Mouse (Mus musculus) hindbrain, embryonic 12.5 days (tissue): ENCODE data around the gene Derl3. TPM values are rescaled to one million over a fixed set of nuclear protein-coding genes. Genes with fewer than 3 reads are reported as not detected.

Experiments used
- ATAC-seq: fragments of 200-750 bp; cut with Nextera tagmentation; 2 replicates; pipeline ENCODE4 v1.8.0; 2017; ENCODE audit warnings: moderate TSS enrichment; ENCODE audit not compliant: low FRiP score
- H3K27ac ChIP-seq: fragments of 300-500 bp; sonication (generic); 2 replicates; pipeline ENCODE4 v1.5.1; 2016; ENCODE audit warnings: mild to moderate bottlenecking
- H3K27me3 ChIP-seq: fragments of 300-500 bp; sonication (generic); 2 replicates; pipeline ENCODE4 v1.6.1; 2016; ENCODE audit warnings: mild to moderate bottlenecking
- H3K36me3 ChIP-seq: fragments of 300-500 bp; sonication (generic); 2 replicates; pipeline ENCODE4 v1.6.1; 2016; ENCODE audit warnings: mild to moderate bottlenecking
- H3K4me1 ChIP-seq: fragments of 300-500 bp; sonication (generic); 2 replicates; pipeline ENCODE4 v1.6.1; 2016
- H3K4me2 ChIP-seq: fragments of 300-500 bp; sonication (generic); replicated peaks from 2 replicates; pipeline ENCODE4 v1.6.1; 2016; ENCODE audit warnings: mild to moderate bottlenecking
- H3K4me3 ChIP-seq: fragments of 300-500 bp; sonication (generic); 2 replicates; pipeline ENCODE4 v1.5.1; 2016; ENCODE audit warnings: mild to moderate bottlenecking
- H3K9ac ChIP-seq: fragments of 300-500 bp; sonication (generic); 2 replicates; pipeline ENCODE4 v1.6.1; 2016; ENCODE audit warnings: mild to moderate bottlenecking, moderate library complexity
- H3K9me3 ChIP-seq: fragments of 300-500 bp; sonication (generic); replicated peaks from 2 replicates; pipeline ENCODE4 v1.6.1; 2016; ENCODE audit warnings: mild to moderate bottlenecking
- WGBS: fragments of 180-500 bp; shearing (Covaris S2); methylation state at CpG from one replicate; pipeline ENCODE4 v1.1.7; 2016; 5-methylcytosine and 5-hydroxymethylcytosine counted together
- polyA plus RNA-seq: library from polyadenylated mRNA; unstranded; fragments of >200 nt; fragmentation: Nextera tagmentation; extraction: Ambion mirVana; gene quantifications from 2 replicates; pipeline ENCODE4 v1.2.1, GENCODE M21; 2016

The Derl3 gene
- polyA plus RNA-seq, 1 experiment from 2014 or later, result 2.9 TPM

DNA sequence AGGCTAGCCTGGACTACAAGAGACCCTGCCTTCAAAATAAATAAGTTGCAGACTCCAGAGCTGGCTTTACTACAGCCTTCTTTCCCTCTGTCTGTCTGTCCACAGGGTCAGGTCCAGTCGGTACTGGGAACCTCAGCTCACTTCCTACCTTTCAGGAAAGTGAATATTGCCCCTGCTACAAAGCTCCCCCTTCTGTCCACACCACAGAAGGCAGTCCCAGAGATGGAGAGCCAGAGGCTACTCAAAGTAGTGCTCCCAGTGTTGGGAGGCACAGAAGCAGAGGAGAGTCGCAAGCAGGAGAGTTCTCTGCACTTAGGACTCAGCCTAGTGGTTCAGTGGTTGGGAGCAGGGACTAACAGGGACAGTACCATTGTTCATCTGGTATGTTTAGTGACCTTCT, 31.1 kb downstream of the Derl3 start:
- Histone ChIP-seq H3K9me3 (no peaks in the 10 kb centered on the region), H3K4me2 (no peak overlapping the region), H3K9ac (no peak overlapping the region), H3K4me1 (peaks cover 26% of the 10 kb centered on the region), H3K27me3 (no peaks in the 10 kb centered on the region), H3K36me3 (peaks cover 16% of the 10 kb centered on the region; the same call in 1 of the 2 replicates), H3K27ac (no peak overlapping the region), H3K4me3 (no peak overlapping the region)
- 54% methylated on average over 2 of the region's 2 CpGs for WGBS
- no peak for ATAC-seq

DNA sequence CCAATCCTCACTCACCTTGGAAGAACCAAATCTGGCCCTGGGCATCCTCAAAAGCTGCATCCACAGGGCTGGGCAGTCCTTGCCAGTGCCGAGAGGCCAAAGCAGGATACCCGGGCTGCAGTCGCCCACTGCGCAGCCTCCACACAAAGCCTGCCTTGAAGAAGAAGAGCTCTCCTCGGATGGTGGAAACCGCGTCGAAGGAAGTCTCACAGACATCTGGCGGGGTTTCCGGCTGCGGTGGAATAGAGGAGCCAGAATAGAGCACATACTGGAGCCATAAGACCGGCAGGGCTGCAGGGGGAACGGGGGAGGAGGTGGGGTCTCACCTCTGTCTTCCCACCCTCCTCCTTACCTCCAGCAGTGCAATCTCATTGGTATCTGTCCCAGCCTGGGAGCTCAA, 33.2 kb downstream of the Derl3 start:
- no peak overlapping the region for H3K4me2 ChIP-seq
- H3K9me3 ChIP-seq, result no peaks in the 10 kb centered on the region
- 74% methylated on average over 13 of the region's 13 CpGs for WGBS
- H3K9ac ChIP-seq, result no peak overlapping the region
- peaks cover 16% of the 10 kb centered on the region; the same call in 1 of the 2 replicates for H3K36me3 ChIP-seq
- peaks cover 13% of the 10 kb centered on the region for H3K27me3 ChIP-seq
- H3K27ac ChIP-seq, result no peak overlapping the region
- no peak for ATAC-seq
- H3K4me3 ChIP-seq, result no peak overlapping the region
- H3K4me1 ChIP-seq, result peaks cover 32% of the 10 kb centered on the region

DNA sequence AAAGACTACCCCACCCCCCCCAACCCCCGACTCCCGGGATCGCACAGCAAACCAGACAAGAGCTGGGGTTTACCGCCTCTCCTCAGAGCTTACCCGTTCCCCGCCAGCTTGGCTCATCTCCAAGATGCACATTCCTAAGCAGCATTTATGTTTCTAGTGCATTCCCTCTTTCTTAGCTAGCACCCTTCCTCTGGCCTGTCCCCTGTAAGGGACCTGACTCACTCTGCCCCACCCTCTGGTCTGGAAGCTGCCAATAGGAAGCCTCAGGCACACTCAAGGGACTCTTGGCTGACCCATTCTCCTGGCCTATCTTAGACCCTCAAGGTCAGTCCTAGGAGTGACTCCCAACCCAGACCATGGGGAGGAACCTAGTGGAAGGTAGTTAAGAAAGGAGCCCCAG, 37.1 kb downstream of the Derl3 start:
- H3K27me3 ChIP-seq, result peaks cover 46% of the 10 kb centered on the region
- no peak for ATAC-seq

DNA sequence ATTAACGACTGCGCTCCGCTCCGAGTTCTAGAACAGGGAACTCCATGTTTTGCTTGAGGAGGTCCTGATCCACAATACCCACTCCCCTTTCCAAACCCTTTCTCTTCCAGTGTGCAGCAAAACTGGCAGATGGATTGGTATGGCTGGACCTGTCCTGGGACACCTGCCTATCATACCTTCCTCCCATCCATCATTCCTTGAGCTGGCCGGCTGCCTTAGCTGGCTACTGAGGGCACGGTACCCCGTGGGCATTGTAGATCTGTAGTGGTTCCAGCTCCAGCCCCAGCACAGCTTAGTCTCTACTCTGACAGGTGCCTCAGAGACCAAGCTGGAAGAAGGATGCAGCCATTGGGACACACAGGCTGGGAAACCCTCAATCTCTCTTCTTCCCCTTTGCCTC, 38.1 kb downstream of the Derl3 start:
- WGBS, result 27% methylated on average over 7 of the region's 7 CpGs
- peak overlapping the region; percentile 98 for H3K4me2 ChIP-seq
- peak overlapping the region; percentile 84 for H3K9ac ChIP-seq

More for the DNA sequence above, 37.1 kb downstream of the Derl3 start:
- peak overlapping the region; percentile 98 for H3K4me2 ChIP-seq
- no peak overlapping the region for H3K4me3 ChIP-seq
- H3K9ac ChIP-seq, result no peak overlapping the region
- no peak overlapping the region for H3K27ac ChIP-seq
- peaks cover 11% of the 10 kb centered on the region; the same call in 1 of the 2 replicates for H3K36me3 ChIP-seq
- no peaks in the 10 kb centered on the region for H3K9me3 ChIP-seq
- H3K4me1 ChIP-seq, result peaks cover 38% of the 10 kb centered on the region
- 21% methylated on average over 6 of the region's 6 CpGs for WGBS

DNA sequence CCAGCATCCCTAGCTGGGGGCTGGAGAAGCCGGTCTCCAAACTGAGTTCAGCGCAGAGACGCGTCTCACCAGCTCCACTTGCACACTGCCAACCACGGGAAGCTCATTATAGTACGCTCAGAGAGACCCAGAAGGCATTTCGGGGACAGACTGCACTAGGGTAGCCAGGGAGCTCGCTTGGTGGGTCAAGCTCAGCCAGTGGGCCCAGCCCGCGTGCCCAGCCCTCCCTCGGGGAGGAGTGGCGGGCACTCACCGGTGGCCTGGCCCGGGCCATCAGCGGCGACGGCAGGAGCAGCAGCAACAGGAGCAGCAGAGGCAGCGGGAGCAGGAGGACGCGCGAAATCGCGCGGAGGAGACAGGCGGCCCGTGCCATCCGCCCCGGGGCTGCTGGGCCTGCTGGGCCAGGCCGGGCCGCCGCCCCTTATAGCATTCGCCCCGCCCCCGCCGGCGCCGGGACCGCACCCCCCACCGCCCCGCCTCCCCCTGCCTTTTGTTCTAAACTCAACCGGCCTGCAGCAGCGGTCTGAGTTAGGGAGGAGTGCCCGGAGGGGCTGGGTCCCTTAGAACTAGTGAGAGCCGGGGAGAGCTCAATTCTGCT, 39.0 kb downstream of the Derl3 start:
- peak overlapping the region; percentile 57 for H3K4me3 ChIP-seq
- H3K4me2 ChIP-seq, result peak overlapping the region; percentile 98
- peak; percentile 50 for ATAC-seq
- peaks cover 63% of the 10 kb centered on the region for H3K27me3 ChIP-seq
- peak overlapping the region; percentile 84 for H3K9ac ChIP-seq
- H3K9me3 ChIP-seq, result no peaks in the 10 kb centered on the region
- WGBS, result under 1% methylated on average over 44 of the region's 44 CpGs
- no peaks in the 10 kb centered on the region for H3K36me3 ChIP-seq
- H3K4me1 ChIP-seq, result peaks cover 47% of the 10 kb centered on the region
- H3K27ac ChIP-seq, result peak overlapping the region; percentile 57

More for the DNA sequence above, 38.1 kb downstream of the Derl3 start:
- Histone ChIP-seq H3K27ac (no peak overlapping the region), H3K27me3 (peaks cover 55% of the 10 kb centered on the region), H3K36me3 (peaks cover 2% of the 10 kb centered on the region; the same call in 1 of the 2 replicates), H3K9me3 (no peaks in the 10 kb centered on the region), H3K4me1 (peaks cover 46% of the 10 kb centered on the region), H3K4me3 (peak overlapping the region; percentile 57)
- ATAC-seq, result no peak

DNA sequence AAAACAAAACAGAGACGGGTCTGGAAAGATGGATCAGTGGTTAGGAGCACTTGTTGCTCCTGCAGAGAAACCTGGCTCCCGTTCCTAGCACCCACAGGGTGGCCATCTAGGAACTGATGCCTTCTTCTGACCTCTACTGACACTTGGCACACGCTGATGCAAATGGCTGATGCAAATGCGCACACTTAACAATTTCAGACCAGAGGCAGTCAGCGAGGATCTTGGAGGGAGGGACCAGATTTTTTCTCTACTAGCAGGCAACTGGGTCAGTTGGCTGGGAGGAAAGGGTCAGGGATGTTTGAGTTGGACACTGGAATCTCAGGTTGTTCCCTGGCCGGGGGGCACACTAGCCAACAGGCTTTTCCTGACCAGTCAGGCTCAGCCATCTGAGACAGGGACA, 39.7 kb downstream of the Derl3 start, which contains the start of gene Chchd10:
Gene Chchd10 (plus strand): TSS at position 240 of the 400 bp plus-strand sequence.
- H3K4me1 ChIP-seq, result peaks cover 51% of the 10 kb centered on the region
- no peaks in the 10 kb centered on the region for H3K36me3 ChIP-seq
- peak within 1 kb of the TSS; percentile 57 for H3K4me3 ChIP-seq
- H3K27ac ChIP-seq, result peak within 1 kb of the TSS; percentile 57
- no peaks in the 10 kb centered on the region for H3K9me3 ChIP-seq
- peak within 1 kb of the TSS; percentile 84 for H3K9ac ChIP-seq
- ATAC-seq, result no peak
- peaks cover 70% of the 10 kb centered on the region for H3K27me3 ChIP-seq
- H3K4me2 ChIP-seq, result peak within 1 kb of the TSS; percentile 98
- 28% methylated on average over 6 of the region's 6 CpGs for WGBS

DNA sequence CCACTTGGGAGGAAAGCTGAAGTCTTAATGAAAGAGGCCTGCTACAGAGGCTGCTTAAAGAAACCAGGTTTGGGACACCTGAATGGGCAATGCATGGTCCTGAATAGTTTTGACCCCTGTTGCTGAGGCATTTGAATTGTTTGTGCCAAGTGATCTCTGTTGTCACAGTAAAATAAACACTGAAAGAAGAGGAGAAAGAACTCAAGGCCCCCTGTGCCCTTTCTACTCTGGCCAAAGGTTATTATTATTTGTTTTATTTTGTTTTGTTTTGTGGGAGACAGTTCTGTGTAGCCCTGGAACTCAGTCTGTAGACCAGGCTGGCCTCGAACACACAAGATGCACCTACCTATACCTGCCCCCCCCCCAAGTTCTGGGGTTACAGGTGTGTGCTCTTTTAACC, 41.8 kb downstream of the Derl3 start:
- no peaks in the 10 kb centered on the region for H3K36me3 ChIP-seq
- no peak overlapping the region for H3K9ac ChIP-seq
- peaks cover 83% of the 10 kb centered on the region for H3K27me3 ChIP-seq
- H3K4me1 ChIP-seq, result peaks cover 53% of the 10 kb centered on the region
- H3K27ac ChIP-seq, result no peak overlapping the region
- no peak for ATAC-seq
- WGBS, result 56% methylated on average over 1 of the region's 1 CpGs
- no peaks in the 10 kb centered on the region for H3K9me3 ChIP-seq
- H3K4me3 ChIP-seq, result no peak overlapping the region
- peak overlapping the region; percentile 92 for H3K4me2 ChIP-seq

DNA sequence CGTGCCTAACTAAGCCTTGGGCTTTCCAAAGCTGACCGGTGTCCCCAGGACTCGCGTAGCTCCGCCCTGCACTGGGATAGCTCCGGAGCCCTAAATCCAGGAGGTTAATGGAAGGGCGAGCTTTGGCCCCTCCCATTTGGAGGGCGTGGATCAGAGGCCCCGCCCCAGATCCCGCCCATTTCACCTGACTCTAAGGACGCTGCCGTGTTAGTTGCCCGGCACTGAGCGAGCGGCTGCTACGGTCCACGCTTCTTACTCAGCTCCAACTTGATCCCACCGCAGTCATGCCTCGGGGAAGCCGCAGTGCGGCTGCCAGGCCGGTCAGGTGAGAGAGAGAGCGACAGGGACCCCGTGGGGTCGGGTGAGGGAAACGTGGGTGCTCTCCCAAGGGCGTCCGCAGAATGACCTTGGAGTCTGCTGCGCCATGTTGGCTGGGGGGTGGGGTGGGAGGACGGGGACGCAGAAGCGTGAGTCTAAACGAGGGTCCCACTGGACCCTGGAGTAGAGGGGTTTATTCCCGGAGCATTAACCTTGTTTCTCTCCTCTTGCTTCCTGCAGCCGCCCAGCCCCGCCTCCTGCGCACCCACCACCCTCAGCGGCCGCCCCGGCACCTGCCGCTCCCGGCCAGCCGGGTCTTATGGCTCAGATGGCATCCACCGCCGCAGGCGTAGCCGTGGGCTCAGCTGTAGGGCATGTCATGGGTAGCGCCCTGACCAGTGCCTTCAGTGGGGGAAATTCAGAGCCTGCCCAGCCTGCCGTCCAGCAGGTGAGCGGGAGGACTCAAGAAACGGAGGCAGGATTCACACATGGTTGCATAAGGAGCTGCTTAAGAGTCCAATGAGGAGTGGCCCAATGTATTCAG, 42.7 kb downstream of the Derl3 start, which contains the start of gene Mmp11:
Gene Mmp11 (minus strand): TSS at position 817 of the 862 bp plus-strand sequence.
- Histone ChIP-seq H3K4me3 (peak within 1 kb of the TSS; percentile 49), H3K4me1 (peaks cover 45% of the 10 kb centered on the region), H3K9me3 (no peaks in the 10 kb centered on the region), H3K27ac (no peak within 1 kb of the TSS), H3K9ac (peak within 1 kb of the TSS; percentile 40), H3K36me3 (no peaks in the 10 kb centered on the region), H3K27me3 (peaks cover 78% of the 10 kb centered on the region), H3K4me2 (peak within 1 kb of the TSS; percentile 92)
- ATAC-seq, result peak; percentile 35
- WGBS, result 1% methylated on average over 51 of the region's 51 CpGs

DNA sequence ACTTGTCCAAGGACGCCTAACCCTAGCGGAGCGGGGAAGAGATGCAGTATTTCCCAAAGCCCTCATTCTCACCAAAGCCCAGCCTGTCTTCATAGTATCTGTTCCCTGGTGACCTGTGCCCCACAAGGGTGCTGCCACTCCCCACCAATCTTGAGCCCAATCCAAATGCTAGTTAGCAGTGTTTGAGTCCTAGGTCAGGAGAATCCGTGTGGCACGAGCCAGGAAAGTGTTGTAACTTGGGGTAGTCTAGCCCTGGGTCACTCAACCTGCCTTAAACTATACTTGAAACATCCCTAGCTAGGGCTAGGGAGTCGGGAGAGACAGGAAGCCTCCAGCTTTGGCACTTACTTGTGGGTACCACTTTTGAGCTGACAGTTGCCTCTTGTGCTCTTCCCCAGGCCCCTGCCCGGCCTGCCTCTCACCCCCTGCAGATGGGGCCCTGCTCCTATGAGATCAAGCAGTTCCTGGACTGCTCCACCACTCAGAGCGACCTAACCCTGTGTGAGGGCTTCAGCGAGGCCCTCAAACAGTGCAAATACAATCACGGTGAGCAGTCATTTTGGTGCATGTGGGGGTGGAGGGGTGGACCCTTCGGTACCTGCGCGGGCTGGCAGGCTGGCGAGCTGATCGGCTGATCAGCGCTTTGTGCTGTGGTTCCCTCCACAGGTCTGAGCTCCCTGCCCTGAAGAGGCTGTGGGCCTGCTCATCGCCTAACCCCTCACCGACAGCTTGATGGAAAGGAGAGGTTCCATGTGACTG, 43.9 kb downstream of the Derl3 start:
- Histone ChIP-seq H3K27me3 (peaks cover 66% of the 10 kb centered on the region), H3K9me3 (no peaks in the 10 kb centered on the region), H3K9ac (no peak overlapping the region), H3K36me3 (no peaks in the 10 kb centered on the region), H3K4me2 (no peak overlapping the region), H3K4me1 (peaks cover 33% of the 10 kb centered on the region), H3K4me3 (no peak overlapping the region), H3K27ac (no peak overlapping the region)
- 32% methylated on average over 18 of the region's 18 CpGs for WGBS
- ATAC-seq, result no peak

DNA sequence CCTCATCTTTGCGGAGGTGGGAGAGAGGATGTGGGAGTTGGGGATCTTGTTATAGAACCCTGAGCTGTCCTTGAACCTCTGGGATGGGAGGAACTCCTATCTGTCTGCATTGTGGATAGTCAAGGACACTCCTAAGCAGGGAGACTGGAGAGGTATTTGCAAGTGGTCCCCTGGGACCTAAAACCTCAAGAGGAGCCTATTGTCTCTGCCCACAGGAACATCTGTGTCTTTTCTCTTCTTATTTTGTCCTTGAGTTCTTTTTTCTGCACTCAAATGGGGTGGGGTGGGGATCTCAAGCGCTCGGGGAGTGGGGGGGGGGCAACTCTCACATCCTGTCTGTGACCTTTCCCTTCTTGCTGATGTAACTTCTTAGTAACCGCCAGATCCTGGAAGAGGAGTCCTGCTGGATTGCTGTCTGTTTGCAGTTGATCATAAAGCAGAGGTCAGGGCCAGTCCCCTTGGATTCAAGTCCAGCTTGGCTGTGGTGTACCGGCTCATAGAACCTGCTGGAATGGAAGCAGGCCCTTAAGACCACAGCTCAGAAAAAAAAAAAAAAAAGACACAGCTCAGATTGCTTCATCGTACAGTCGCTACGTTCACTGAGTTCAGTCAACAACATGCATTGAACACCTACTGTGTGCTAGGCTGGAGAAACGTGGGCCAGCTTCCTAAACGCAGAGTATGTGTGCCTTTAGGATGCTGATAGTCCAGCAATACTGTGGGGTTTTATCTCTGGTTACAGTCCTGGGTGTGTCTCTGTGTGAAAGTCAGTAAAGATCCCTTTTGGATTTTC, 44.8 kb downstream of the Derl3 start:
- 53% methylated on average over 10 of the region's 10 CpGs for WGBS
- no peak for ATAC-seq
- no peak overlapping the region for H3K9ac ChIP-seq

DNA sequence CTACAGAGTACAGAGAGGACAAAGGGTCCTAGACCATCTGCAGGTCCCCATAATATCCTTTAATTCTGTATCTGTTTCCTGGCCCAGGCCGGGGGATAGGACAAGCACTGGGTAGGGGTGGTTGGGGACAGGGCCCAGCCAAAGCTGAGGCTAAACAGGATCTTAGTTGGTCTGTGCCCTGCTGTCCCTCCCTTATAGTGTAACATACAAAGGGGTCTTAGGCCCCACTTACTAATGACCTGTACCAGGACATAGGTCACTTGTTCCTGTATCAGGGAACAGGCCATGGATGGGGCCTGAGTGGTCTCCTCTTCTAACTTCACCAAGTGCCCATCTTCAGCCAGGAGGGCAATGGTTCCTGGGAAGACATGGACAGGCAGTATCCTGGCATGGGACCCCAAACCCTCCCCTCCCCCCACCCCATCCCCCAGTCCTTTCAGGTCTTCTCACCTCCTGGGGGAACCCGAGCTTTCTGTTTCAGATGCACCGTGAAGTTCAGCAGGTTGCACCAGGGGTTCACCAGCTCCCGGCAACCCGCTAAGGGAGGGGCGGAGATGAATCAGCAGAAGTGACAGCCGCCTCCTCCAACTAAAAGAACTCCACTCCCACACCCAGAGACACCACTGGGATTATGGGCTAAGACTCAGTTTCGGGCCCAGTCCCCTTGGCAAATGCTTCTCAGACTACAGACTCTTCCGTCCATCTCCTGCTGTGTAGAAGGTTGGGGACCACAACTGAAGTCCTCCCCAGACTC, 46.4 kb downstream of the Derl3 start:
- WGBS, result 37% methylated on average over 9 of the region's 9 CpGs
- Histone ChIP-seq H3K27ac (no peak overlapping the region), H3K4me1 (peaks cover 30% of the 10 kb centered on the region), H3K36me3 (no peaks in the 10 kb centered on the region), H3K9me3 (no peaks in the 10 kb centered on the region), H3K4me3 (no peak overlapping the region), H3K27me3 (peaks cover 46% of the 10 kb centered on the region), H3K9ac (no peak overlapping the region), H3K4me2 (no peak overlapping the region)
- ATAC-seq, result no peak

More for the DNA sequence above, 44.8 kb downstream of the Derl3 start:
- Histone ChIP-seq H3K4me2 (no peak overlapping the region), H3K4me1 (peaks cover 23% of the 10 kb centered on the region), H3K4me3 (no peak overlapping the region), H3K9me3 (no peaks in the 10 kb centered on the region), H3K27ac (no peak overlapping the region), H3K36me3 (no peaks in the 10 kb centered on the region), H3K27me3 (peaks cover 58% of the 10 kb centered on the region)
